Mouse (Mus musculus) kidney, postnatal 0 days (tissue): ENCODE results near the gene Pgrmc2. TPM values are rescaled to one million over a fixed set of nuclear protein-coding genes. Genes with fewer than 3 reads are reported as not detected.

Experiments used
- ATAC-seq: fragments of 200-750 bp; cut with Nextera tagmentation; replicated peaks from 2 replicates; pipeline ENCODE4 v1.8.0; 2017; ENCODE audit warnings: low read depth, moderate number of reproducible peaks, moderate TSS enrichment, moderate library complexity; ENCODE audit not compliant: low FRiP score
- DNase-seq: peaks from one replicate; pipeline ENCODE4 v3.0.0-alpha.2; 2016; ENCODE audit warnings: low spot score
- H3K27ac ChIP-seq: fragments of 300-500 bp; sonication (generic); 2 replicates; pipeline ENCODE4 v1.5.1; 2014; ENCODE audit warnings: mild to moderate bottlenecking
- H3K27me3 ChIP-seq: fragments of 300-500 bp; sonication (generic); 2 replicates; pipeline ENCODE4 v1.6.1; 2014; ENCODE audit warnings: low read length, mixed read lengths; ENCODE audit not compliant: insufficient read depth
- H3K36me3 ChIP-seq: fragments of 300-500 bp; sonication (generic); 2 replicates; pipeline ENCODE4 v1.6.1; 2014; ENCODE audit warnings: low read length, mixed read lengths; ENCODE audit not compliant: insufficient read depth
- H3K4me1 ChIP-seq: fragments of 300-500 bp; sonication (generic); replicated peaks from 2 replicates; pipeline ENCODE4 v1.6.1; 2014; ENCODE audit warnings: antibody characterized with exemption, low read length, mixed read lengths; ENCODE audit not compliant: insufficient read depth
- H3K4me2 ChIP-seq: fragments of 300-500 bp; sonication (generic); 2 replicates; pipeline ENCODE4 v1.6.1; 2014; ENCODE audit warnings: mild to moderate bottlenecking, low read length, moderate library complexity, mixed read lengths
- H3K4me3 ChIP-seq: fragments of 300-500 bp; sonication (generic); replicated peaks from 2 replicates; pipeline ENCODE4 v1.5.1; 2014; ENCODE audit warnings: low read depth, low read length
- H3K9ac ChIP-seq: fragments of 300-500 bp; sonication (generic); 2 replicates; pipeline ENCODE4 v1.6.1; 2014; ENCODE audit warnings: low read depth, low read length
- H3K9me3 ChIP-seq: fragments of 300-500 bp; sonication (generic); replicated peaks from 2 replicates; pipeline ENCODE4 v1.6.1; 2016; ENCODE audit warnings: low read length, inconsistent platforms, mixed read lengths
- CTCF ChIP-seq: IDR thresholded peaks from 2 replicates; pipeline ENCODE4 v1.5.1; 2016; ENCODE audit warnings: antibody characterized with exemption, low read depth, mild to moderate bottlenecking, moderate library complexity
- WGBS: fragments of 180-500 bp; shearing (Covaris S2); extraction: QIAGEN DNeasy Blood & Tissue Kit; methylation state at CpG from one replicate; pipeline ENCODE4 v1.1.7; 2014; 5-methylcytosine and 5-hydroxymethylcytosine counted together
- polyA plus RNA-seq: library from polyadenylated mRNA; unstranded; fragments of >200 nt; fragmentation: Nextera tagmentation; extraction: Ambion mirVana; gene quantifications from 2 replicates; pipeline ENCODE4 v1.2.1, GENCODE M21; 2015

Pgrmc2 gene
- polyA plus RNA-seq, 1 experiment from 2014 or later: 36.0 TPM

DNA sequence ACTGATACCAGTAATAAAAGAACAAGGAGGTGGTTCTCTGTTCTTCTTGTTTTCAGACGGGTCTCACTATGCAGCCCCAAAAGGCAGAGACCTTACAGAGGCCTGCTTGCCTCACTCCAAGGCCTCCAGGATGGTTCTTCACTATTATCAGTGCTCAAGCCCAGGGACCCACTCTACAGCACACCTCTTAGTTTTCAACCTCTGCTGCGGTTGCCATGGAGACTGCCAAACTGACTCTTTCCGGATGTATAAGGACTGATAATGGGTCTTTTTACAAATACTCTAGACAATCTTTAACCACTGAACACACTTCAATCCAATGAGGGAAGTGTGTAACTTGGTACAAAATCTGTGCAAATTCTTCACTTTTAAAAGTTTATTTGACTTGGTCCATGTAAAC lies 2.1 kb downstream of the Pgrmc2 start:
- no peaks in the 10 kb centered on the region for H3K27me3 ChIP-seq
- ATAC-seq (no peak), DNase-seq (peak; percentile 15)
- peak overlapping the region; percentile 97; the same call in 1 of the 2 replicates for H3K4me2 ChIP-seq
- no peak for TF ChIP-seq CTCF
- no peaks in the 10 kb centered on the region for H3K9me3 ChIP-seq
- H3K4me3 ChIP-seq: no peak overlapping the region; the same call in 1 of the 2 replicates
- no peaks in the 10 kb centered on the region for H3K36me3 ChIP-seq
- H3K4me1 ChIP-seq: peaks cover 7% of the 10 kb centered on the region; the same call in 1 of the 2 replicates
- 30% methylated on average over 3 of the region's 3 CpGs for WGBS
- H3K27ac ChIP-seq: no peak overlapping the region
- no peak overlapping the region for H3K9ac ChIP-seq

GRCm38 (mm10) chr3:41078673-41079072 lies 4.2 kb downstream of the Pgrmc2 start:
- DNase-seq (no peak), ATAC-seq (no peak)
- H3K27me3 ChIP-seq: no peaks in the 10 kb centered on the region
- WGBS: 95% methylated on average over 2 of the region's 2 CpGs
- H3K4me2 ChIP-seq: no peak overlapping the region
- TF ChIP-seq CTCF: no peak
- no peak overlapping the region for H3K4me3 ChIP-seq
- no peaks in the 10 kb centered on the region for H3K9me3 ChIP-seq
- H3K36me3 ChIP-seq: no peaks in the 10 kb centered on the region
- peaks cover 7% of the 10 kb centered on the region; the same call in 1 of the 2 replicates for H3K4me1 ChIP-seq
- no peak overlapping the region for H3K27ac ChIP-seq
- H3K9ac ChIP-seq: no peak overlapping the region

- no peak for DNase-seq
- WGBS: 44% methylated on average over 8 of the region's 8 CpGs
- no peak for TF ChIP-seq CTCF
These were observed 7.5 kb downstream of the Pgrmc2 start for GRCm38 (mm10) chr3:41075376-41075775.

GRCm38 (mm10) chr3:41070519-41070918 lies 12.3 kb downstream of the Pgrmc2 start:
- H3K27ac ChIP-seq: no peak overlapping the region
- H3K4me1 ChIP-seq: no peaks in the 10 kb centered on the region
- no peaks in the 10 kb centered on the region for H3K9me3 ChIP-seq
- H3K36me3 ChIP-seq: 0 out of 2 replicates have a peak, but pooled peaks cover 10% of the 10 kb centered on the region
- H3K9ac ChIP-seq: no peak overlapping the region
- H3K4me2 ChIP-seq: no peak overlapping the region
- ATAC-seq: no peak
- H3K27me3 ChIP-seq: no peaks in the 10 kb centered on the region
- 43% methylated on average over 2 of the region's 2 CpGs for WGBS
- peak; percentile 24 for DNase-seq
- H3K4me3 ChIP-seq: no peak overlapping the region
- TF ChIP-seq CTCF: peak; percentile 60

More at GRCm38 (mm10) chr3:41075376-41075775, 7.5 kb downstream of the Pgrmc2 start:
- no peak overlapping the region for H3K27ac ChIP-seq
- no peak for ATAC-seq
- no peaks in the 10 kb centered on the region for H3K9me3 ChIP-seq
- H3K36me3 ChIP-seq: no peaks in the 10 kb centered on the region
- no peak overlapping the region for H3K9ac ChIP-seq
- no peak overlapping the region for H3K4me3 ChIP-seq
- H3K4me1 ChIP-seq: no peaks in the 10 kb centered on the region
- H3K27me3 ChIP-seq: no peaks in the 10 kb centered on the region
- H3K4me2 ChIP-seq: no peak overlapping the region

- H3K4me2 ChIP-seq: no peak overlapping the region
- H3K4me1 ChIP-seq: no peaks in the 10 kb centered on the region
- 72% methylated on average over 2 of the region's 2 CpGs for WGBS
- H3K27ac ChIP-seq: no peak overlapping the region
- no peak for ATAC-seq
- H3K4me3 ChIP-seq: no peak overlapping the region
- no peaks in the 10 kb centered on the region for H3K27me3 ChIP-seq
- H3K36me3 ChIP-seq: 0 out of 2 replicates have a peak, but pooled peaks cover 10% of the 10 kb centered on the region
- no peaks in the 10 kb centered on the region for H3K9me3 ChIP-seq
- DNase-seq: no peak
- H3K9ac ChIP-seq: no peak overlapping the region
- no peak for TF ChIP-seq CTCF
These were observed 17.5 kb downstream of the Pgrmc2 start for GRCm38 (mm10) chr3:41065320-41065719.

GRCm38 (mm10) chr3:41062758-41063157 lies 20.1 kb downstream of the Pgrmc2 start:
- TF ChIP-seq CTCF: no peak
- Histone ChIP-seq H3K27me3 (no peaks in the 10 kb centered on the region), H3K36me3 (no peaks in the 10 kb centered on the region), H3K9me3 (no peaks in the 10 kb centered on the region), H3K4me3 (no peak overlapping the region), H3K4me1 (no peaks in the 10 kb centered on the region), H3K9ac (no peak overlapping the region), H3K4me2 (no peak overlapping the region), H3K27ac (no peak overlapping the region)
- DNase-seq: no peak
- 95% methylated on average over 2 of the region's 2 CpGs for WGBS
- ATAC-seq: no peak
